8 mouse cellular contexts compared by ENCODE assay signal in the genomic region with DNA sequence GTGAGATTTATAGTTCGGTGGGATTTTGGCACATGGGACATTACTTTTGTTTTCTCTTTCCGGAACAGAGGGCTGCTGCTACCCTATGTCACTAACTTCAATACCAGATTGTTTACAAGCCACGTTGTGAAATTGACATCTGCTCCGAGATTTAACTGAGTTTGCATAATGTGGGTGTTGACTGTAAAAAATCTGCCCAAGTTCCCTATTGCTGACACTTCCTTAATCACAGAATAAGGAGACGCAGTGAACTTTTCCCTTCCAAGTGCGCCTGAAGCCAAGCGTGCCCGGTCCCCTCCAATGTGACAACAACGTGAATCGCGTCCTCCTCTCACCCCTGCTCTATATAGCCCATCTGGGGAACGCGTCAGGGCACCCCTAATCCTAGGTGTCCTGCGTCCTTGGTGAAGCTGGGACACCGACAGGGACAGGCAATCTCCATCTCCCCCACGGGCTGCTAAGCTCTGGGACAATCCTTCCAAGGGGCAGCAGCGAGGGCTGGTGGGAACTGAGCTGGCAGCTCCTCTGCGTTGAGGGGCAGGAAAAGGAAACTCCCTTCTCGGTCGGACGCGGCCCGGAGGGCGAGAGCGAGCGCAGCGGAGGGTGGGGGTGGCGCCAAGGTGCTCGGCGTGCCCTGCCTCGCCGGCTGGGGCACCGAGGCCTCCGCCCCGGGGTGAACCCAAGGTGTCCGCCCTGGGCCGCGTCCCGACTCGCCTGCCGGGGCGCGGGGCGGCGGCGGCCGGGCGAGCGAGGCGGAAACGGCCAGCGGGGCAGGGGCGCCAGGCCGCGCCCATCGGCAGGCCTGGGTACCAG. TPM values are rescaled to one million over a fixed set of nuclear protein-coding genes. Genes with fewer than 3 reads are reported as not detected.
DNase-seq lines count a peak whose midpoint lies in the region; ATAC-seq and TF ChIP-seq lines count a peak whose summit lies in the region.

No protein-coding gene starts in this region.

- no peaks in the 10 kb centered on the region for H3K27me3 ChIP-seq in intestine, postnatal 0 days (replicated peaks; ENCODE audit: control insufficient read depth, insufficient read depth, low read length)

- no peak for TF ChIP-seq CTCF in intestine, postnatal 0 days (IDR thresholded peaks at IDR 0.05; ENCODE audit: low read depth)

- peak overlapping the region; percentile 96 for H3K9ac ChIP-seq in intestine, postnatal 0 days (ENCODE audit: low read depth, low read length)

- DNase-seq in adrenal gland, adult 2 months, result peak; percentile 83
- DNase-seq in embryo, embryonic 11.5 days (ENCODE audit: low read depth, low spot score), result peak; percentile 44
- DNase-seq in left cerebral cortex, postnatal 36 days (ENCODE audit: low spot score in 2 of 2), result peak; percentile 56 to 68
- DNase-seq in mesoderm, embryonic 11.5 days (ENCODE audit: low read depth, low spot score), result peak; percentile 52
- peak; percentile 57 for DNase-seq in right cerebral cortex, postnatal 14 days
- DNase-seq in yolk sac, embryonic 10.5 days (ENCODE audit: low spot score), result peak; percentile 65

- peak overlapping the region; percentile 90 for H3K4me3 ChIP-seq in intestine, postnatal 0 days (ENCODE audit: low read depth, low read length)

- peak overlapping the region; percentile 100 for H3K27ac ChIP-seq in intestine, postnatal 0 days (ENCODE audit: low read depth, low read length)

- intact Hi-C loops in left cerebral cortex, postnatal 36 days (cut with DNase I), result loop anchor here (5.0 to 10.0 kb wide), 2 partner anchors 267 to 514 kb away; a partner anchor contains a TSS

- 0% methylated on average over 25 of the region's 56 CpGs for WGBS in intestine, postnatal 0 days

- peak; percentile 57 for ATAC-seq in granulocyte monocyte progenitor cell, adult 5-6 weeks (replicated peaks; ENCODE audit: poor library complexity, severe bottlenecking)
- peak; percentile 65 for ATAC-seq in intestine, postnatal 0 days

- no peaks in the 10 kb centered on the region for H3K36me3 ChIP-seq in intestine, postnatal 0 days (ENCODE audit: control insufficient read depth, insufficient read depth)

- H3K4me1 ChIP-seq in intestine, postnatal 0 days (replicated peaks; ENCODE audit: control insufficient read depth, insufficient read depth, low read length), result peaks cover 8% of the 10 kb centered on the region; the same call in 1 of the 2 replicates

- H3K4me2 ChIP-seq in intestine, postnatal 0 days (replicated peaks; ENCODE audit: low read depth), result peak overlapping the region; percentile 87

- no peaks in the 10 kb centered on the region for H3K9me3 ChIP-seq in intestine, postnatal 0 days (ENCODE audit: control insufficient read depth)

RNA-seq across cellular contexts. Expression of a gene that starts 0.8 kb away (rescaled TPM):
- total RNA-seq in adrenal gland, adult 2 months (2021), result 100 to 1,000 TPM; 168 to 210 TPM
- 14.2 and 16.3 TPM in 2 replicates for polyA plus RNA-seq in adrenal gland, adult 2 months (2012; rRNA removed)
- total RNA-seq in granulocyte monocyte progenitor cell, adult 5-6 weeks (2014; fragmentation: Nextera tagmentation), result 34.9 and 35.1 TPM in 2 replicates
- total RNA-seq in granulocyte monocyte progenitor cell, adult 5-6 weeks (2017), result 18.2 and 26.6 TPM in 2 replicates
- 158 and 161 TPM in 2 replicates for polyA plus RNA-seq in intestine, postnatal 0 days (2015; fragmentation: Nextera tagmentation; extraction: Ambion mirVana)
- total RNA-seq in left cerebral cortex, postnatal 36 days (2021), result 10 to 100 TPM; 59.0 to 62.9 TPM

RNA-seq across cellular contexts. Expression of a gene that starts 41.5 kb away (rescaled TPM):
- total RNA-seq in adrenal gland, adult 2 months (2021), result 1 to 10 TPM; 1.6 to 5.2 TPM
- polyA plus RNA-seq in adrenal gland, adult 2 months (2012; rRNA removed), result 0.65 and 1.1 TPM in 2 replicates
- not detected in 2 replicates for total RNA-seq in granulocyte monocyte progenitor cell, adult 5-6 weeks (2014; fragmentation: Nextera tagmentation)
- total RNA-seq in granulocyte monocyte progenitor cell, adult 5-6 weeks (2017), result not detected in 2 replicates
- 3.9 and 4.0 TPM in 2 replicates for polyA plus RNA-seq in intestine, postnatal 0 days (2015; fragmentation: Nextera tagmentation; extraction: Ambion mirVana)
- total RNA-seq in left cerebral cortex, postnatal 36 days (2021), result under 1 TPM; 0.22 to 0.25 TPM

Comparison
In these comparisons a context has a peak if more than half of its experiments do, and no peak if none do; other contexts are left out.
1. Peak in every context shown above with its lines: DNase-seq, ATAC-seq, H3K4me3 ChIP-seq and H3K27ac ChIP-seq.